Mouse (Mus musculus): ENCODE measurements around the gene Tcf20. TPM values are rescaled to one million over a fixed set of nuclear protein-coding genes. Genes with fewer than 3 reads are reported as not detected.
"Not testable (repeated sequence)": the region's sequence is repeated elsewhere in the genome, so short reads cannot be mapped to it uniquely, and the experiment has no call there.

The Tcf20 gene
- polyA plus RNA-seq, 2 experiments, result 2.9 to 5.7 TPM

DNA sequence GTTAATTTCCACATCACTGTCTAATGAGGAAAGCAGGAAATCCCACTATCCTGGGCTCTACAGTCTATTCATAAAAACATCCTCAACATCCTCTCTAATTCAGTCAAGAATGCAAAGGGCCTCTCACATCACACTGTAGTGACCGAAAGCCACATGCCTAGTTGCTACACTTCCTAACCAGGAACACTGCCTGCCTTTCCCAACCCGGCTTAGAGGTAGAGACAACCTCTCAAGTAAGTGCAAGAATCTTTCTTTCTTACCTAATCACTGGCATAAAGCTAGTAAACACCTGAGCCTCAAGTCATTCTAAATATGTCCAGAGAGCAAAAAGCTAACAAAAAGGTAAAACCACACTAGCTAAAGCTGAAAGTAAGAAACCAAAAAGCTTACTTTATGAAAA lies 110.8 kb downstream of the Tcf20 start:
- H3K36me3 ChIP-seq (replicated peaks; ENCODE audit: control insufficient read depth, insufficient read depth, low read depth), result no peaks in the 10 kb centered on the region
- no peak overlapping the region for H3K4me2 ChIP-seq (ENCODE audit: low read depth)
- H3K27me3 ChIP-seq (ENCODE audit: control insufficient read depth, insufficient read depth, low read length), result no peaks in the 10 kb centered on the region
- 61% methylated on average over 2 of the region's 2 CpGs for WGBS (ENCODE audit: insufficient replicate concordance)
- no peak overlapping the region for H3K9ac ChIP-seq (replicated peaks)
- TF ChIP-seq EP300 (IDR thresholded peaks at IDR 0.05; ENCODE audit: low read depth), result no peak
- TF ChIP-seq CTCF (IDR thresholded peaks at IDR 0.05; ENCODE audit: low read depth), result no peak
- DNase-seq (ENCODE audit: low read depth in 3 of 3, low spot score in 3 of 3) (no peak), ATAC-seq (ENCODE audit: insufficient read depth) (no peak)
- no peak overlapping the region for H3K4me3 ChIP-seq (ENCODE audit: insufficient read depth in 1 of 2, low read depth in 2 of 2, low read length in 2 of 2)
- peaks cover 0 to 6% of the 10 kb centered on the region in 2 experiments; a peak in 3 of 4 replicates for H3K4me1 ChIP-seq (replicated peaks; ENCODE audit: control insufficient read depth in 2 of 2, insufficient read depth in 2 of 2, low read length in 1 of 2)
- no peak overlapping the region for H3K27ac ChIP-seq
- H3K9me3 ChIP-seq (ENCODE audit: control insufficient read depth, low read length), result no peaks in the 10 kb centered on the region

- Histone ChIP-seq H3K9ac (replicated peaks) (no peak overlapping the region), H3K4me3 (ENCODE audit: insufficient read depth in 1 of 2, low read depth in 2 of 2, low read length in 2 of 2) (no peak overlapping the region), H3K4me2 (ENCODE audit: low read depth) (no peak overlapping the region), H3K27me3 (ENCODE audit: control insufficient read depth, insufficient read depth, low read length) (no peaks in the 10 kb centered on the region), H3K27ac (no peak overlapping the region), H3K36me3 (replicated peaks; ENCODE audit: control insufficient read depth, insufficient read depth, low read depth) (no peaks in the 10 kb centered on the region), H3K9me3 (ENCODE audit: control insufficient read depth, low read length) (no peaks in the 10 kb centered on the region), H3K4me1 (replicated peaks; ENCODE audit: control insufficient read depth in 2 of 2, insufficient read depth in 2 of 2, low read length in 1 of 2) (peaks cover 0 to 6% of the 10 kb centered on the region in 2 experiments; a peak in 2 of 4 replicates)
- ATAC-seq (ENCODE audit: insufficient read depth), result no peak
- no peak for DNase-seq (ENCODE audit: low read depth in 3 of 3, low spot score in 3 of 3)
- 74% methylated on average over 1 of the region's 1 CpGs for WGBS (ENCODE audit: insufficient replicate concordance)
- no peak for TF ChIP-seq CTCF (IDR thresholded peaks at IDR 0.05; ENCODE audit: low read depth)
- no peak for TF ChIP-seq EP300 (IDR thresholded peaks at IDR 0.05; ENCODE audit: low read depth)
Measured at GRCm38 (mm10) chr15:82872037-82872436, 115.6 kb downstream of the Tcf20 start.

DNA sequence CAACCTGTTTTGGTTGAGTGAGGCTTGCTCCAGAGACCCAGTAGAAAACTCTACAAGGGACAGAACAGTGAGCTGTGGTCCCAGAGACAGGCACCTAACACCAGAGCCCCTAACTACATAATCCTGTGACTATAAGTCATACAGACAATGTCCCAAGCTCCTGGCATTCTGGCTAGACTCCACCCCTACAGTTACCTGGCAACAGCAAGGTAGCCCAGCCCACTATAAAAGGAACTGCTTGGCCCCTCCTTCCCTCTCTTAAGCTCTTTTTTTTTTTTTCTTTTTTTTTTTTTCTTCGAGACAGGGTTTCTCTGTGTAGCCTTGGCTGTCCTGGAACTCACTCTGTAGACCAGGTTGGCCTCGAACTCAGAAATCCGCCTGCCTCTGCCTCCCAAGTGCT lies 121.4 kb downstream of the Tcf20 start:
- not testable (repeated sequence) for H3K9ac ChIP-seq (replicated peaks); H3K4me2 ChIP-seq (ENCODE audit: low read depth); H3K27me3 ChIP-seq (ENCODE audit: control insufficient read depth, insufficient read depth, low read length); H3K27ac ChIP-seq; H3K4me1 ChIP-seq (replicated peaks; ENCODE audit: control insufficient read depth in 2 of 2, insufficient read depth in 2 of 2, low read length in 1 of 2); H3K9me3 ChIP-seq (ENCODE audit: control insufficient read depth, low read length); DNase-seq (ENCODE audit: low read depth in 3 of 3, low spot score in 3 of 3); H3K36me3 ChIP-seq (replicated peaks; ENCODE audit: control insufficient read depth, insufficient read depth, low read depth); ATAC-seq (ENCODE audit: insufficient read depth); H3K4me3 ChIP-seq (ENCODE audit: insufficient read depth in 1 of 2, low read depth in 2 of 2, low read length in 2 of 2)
- WGBS (ENCODE audit: insufficient replicate concordance), result 82% methylated on average over 3 of the region's 3 CpGs

GRCm38 (mm10) chr15:82863674-82864073 lies 124.0 kb downstream of the Tcf20 start:
- no peak overlapping the region for H3K9ac ChIP-seq (replicated peaks)
- H3K27me3 ChIP-seq (ENCODE audit: control insufficient read depth, insufficient read depth, low read length), result no peaks in the 10 kb centered on the region
- WGBS (ENCODE audit: insufficient replicate concordance), result 78% methylated on average over 1 of the region's 1 CpGs
- no peak for TF ChIP-seq CTCF (IDR thresholded peaks at IDR 0.05; ENCODE audit: low read depth)
- no peak for TF ChIP-seq EP300 (IDR thresholded peaks at IDR 0.05; ENCODE audit: low read depth)
- H3K9me3 ChIP-seq (ENCODE audit: control insufficient read depth, low read length), result no peaks in the 10 kb centered on the region
- H3K4me2 ChIP-seq (ENCODE audit: low read depth), result no peak overlapping the region
- no peak overlapping the region for H3K4me3 ChIP-seq (ENCODE audit: insufficient read depth in 1 of 2, low read depth in 2 of 2, low read length in 2 of 2)
- DNase-seq (ENCODE audit: low read depth in 3 of 3, low spot score in 3 of 3) (no peak), ATAC-seq (ENCODE audit: insufficient read depth) (no peak)
- no peak overlapping the region for H3K27ac ChIP-seq
- H3K4me1 ChIP-seq (replicated peaks; ENCODE audit: control insufficient read depth in 2 of 2, insufficient read depth in 2 of 2, low read length in 1 of 2), result no peaks in the 10 kb centered on the region
- H3K36me3 ChIP-seq (replicated peaks; ENCODE audit: control insufficient read depth, insufficient read depth, low read depth), result no peaks in the 10 kb centered on the region

- TF ChIP-seq CTCF (IDR thresholded peaks at IDR 0.05; ENCODE audit: low read depth), result no peak
- TF ChIP-seq EP300 (IDR thresholded peaks at IDR 0.05; ENCODE audit: low read depth), result no peak
- ATAC-seq (ENCODE audit: insufficient read depth), result no peak
- peaks cover 14% of the 10 kb centered on the region for H3K36me3 ChIP-seq (replicated peaks; ENCODE audit: control insufficient read depth, insufficient read depth, low read depth)
- no peaks in the 10 kb centered on the region for H3K27me3 ChIP-seq (ENCODE audit: control insufficient read depth, insufficient read depth, low read length)
- WGBS (ENCODE audit: insufficient replicate concordance), result 74% methylated on average over 11 of the region's 11 CpGs
- no peak overlapping the region for H3K4me2 ChIP-seq (ENCODE audit: low read depth)
- DNase-seq (ENCODE audit: low read depth in 3 of 3, low spot score in 3 of 3), result no peak
- no peak overlapping the region for H3K9ac ChIP-seq (replicated peaks)
- H3K9me3 ChIP-seq (ENCODE audit: control insufficient read depth, low read length), result no peaks in the 10 kb centered on the region
- H3K4me3 ChIP-seq (ENCODE audit: insufficient read depth in 1 of 2, low read depth in 2 of 2, low read length in 2 of 2), result no peak overlapping the region
- H3K4me1 ChIP-seq (replicated peaks; ENCODE audit: control insufficient read depth in 2 of 2, insufficient read depth in 2 of 2, low read length in 1 of 2), result no peaks in the 10 kb centered on the region
- H3K27ac ChIP-seq, result no peak overlapping the region
Measured at GRCm38 (mm10) chr15:82856652-82857378, 130.9 kb downstream of the Tcf20 start.

Measured in liver, embryonic 14.5 days (tissue).